Mouse (Mus musculus) ovary, adult 10 weeks (tissue): ENCODE measurements around the gene Padi4. TPM values are rescaled to one million over a fixed set of nuclear protein-coding genes. Genes with fewer than 3 reads are reported as not detected.

Experiments
- polyA plus RNA-seq: library from polyadenylated mRNA; stranded (reverse); fragments of 350-450 nt; fragmentation: Illumina TruSeq; extraction: RNeasy Lipid Tissue Mini Kit (QIAGEN cat#74804); gene quantifications from one replicate; pipeline ENCODE4 v1.2.3, GENCODE M21; 2014

Gene Padi4
- not detected for polyA plus RNA-seq

DNA sequence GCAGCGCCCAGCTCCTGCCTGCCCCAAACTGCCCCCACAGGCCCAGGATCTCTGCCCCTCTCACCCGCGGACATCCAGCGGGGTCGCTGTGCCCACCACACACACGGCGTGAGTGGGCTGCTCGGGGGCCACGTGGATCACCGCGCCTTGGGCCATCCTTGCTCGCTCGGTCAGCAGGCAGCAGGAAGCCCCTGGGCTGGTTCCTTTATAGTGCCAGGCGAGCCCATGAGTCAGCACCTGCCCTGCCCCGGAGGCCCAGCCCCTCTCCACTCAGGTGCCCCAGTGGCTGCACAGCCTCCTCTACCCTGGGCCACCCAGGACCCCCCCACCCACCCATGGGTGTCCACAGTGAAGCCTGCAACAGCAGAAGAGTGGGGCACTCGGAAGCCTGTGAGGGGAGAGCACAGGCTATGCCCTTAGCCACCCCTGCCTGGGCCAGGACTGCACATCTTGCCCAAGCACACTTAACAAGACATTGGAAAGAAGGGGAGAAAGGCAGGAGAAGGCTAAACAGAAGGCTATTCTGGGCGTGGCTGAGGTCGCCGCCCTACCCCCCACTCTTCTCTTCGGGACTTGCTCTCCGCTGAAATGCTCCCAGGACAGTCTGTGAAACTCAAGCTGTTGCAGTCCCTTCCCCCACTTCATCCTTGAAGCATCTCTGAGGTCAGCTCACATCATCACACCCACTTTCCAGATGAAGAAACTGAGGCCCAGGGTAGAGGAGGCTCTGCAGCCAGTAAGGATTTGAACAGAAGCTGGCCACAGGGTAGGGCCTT, at the start of gene Padi4:
Padi4 (minus strand) TSS at position 212 of the 776 bp plus-strand sequence.

DNA sequence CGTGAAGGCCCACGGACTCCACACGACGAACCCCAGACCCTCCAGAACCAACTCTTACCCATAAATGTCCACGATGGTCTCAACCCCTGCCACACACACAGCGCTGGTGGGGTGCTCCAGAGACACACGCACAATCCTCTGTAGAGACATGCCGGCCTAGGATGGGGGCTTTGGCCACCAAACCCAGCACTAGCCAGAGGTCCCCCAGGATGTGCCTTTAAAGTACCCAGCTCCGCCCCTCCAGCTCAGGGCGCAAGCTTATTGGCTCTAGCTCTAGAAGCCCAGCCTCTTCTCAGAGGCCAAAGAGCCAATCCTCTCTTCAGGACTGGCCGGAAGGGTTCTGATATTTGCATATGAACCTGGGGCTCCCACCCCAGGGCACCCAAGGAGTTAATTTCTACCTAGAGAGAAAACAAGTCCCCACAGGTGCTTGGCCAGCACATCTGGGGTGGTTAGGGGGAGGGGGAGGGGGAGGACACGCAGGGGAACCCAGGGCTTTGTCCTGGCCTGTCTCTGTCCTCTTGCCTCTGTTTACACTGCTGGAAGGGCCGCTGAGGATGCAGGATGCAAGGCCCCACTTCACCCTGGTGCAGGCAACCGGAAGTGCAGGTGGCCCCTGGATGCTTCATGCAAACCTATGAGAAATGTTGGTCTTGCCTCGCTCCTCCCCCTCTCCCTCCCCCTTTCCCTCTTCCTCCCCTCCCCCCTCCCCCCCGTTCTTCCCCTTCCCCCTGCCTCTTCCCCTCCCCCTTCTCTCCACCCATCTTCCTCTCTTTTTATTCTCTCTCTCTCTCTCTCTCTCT, 36.6 kb upstream of the Padi4 start, which contains the start of gene Padi3:
Padi3 (minus strand) TSS at position 191 of the 803 bp plus-strand sequence.

DNA sequence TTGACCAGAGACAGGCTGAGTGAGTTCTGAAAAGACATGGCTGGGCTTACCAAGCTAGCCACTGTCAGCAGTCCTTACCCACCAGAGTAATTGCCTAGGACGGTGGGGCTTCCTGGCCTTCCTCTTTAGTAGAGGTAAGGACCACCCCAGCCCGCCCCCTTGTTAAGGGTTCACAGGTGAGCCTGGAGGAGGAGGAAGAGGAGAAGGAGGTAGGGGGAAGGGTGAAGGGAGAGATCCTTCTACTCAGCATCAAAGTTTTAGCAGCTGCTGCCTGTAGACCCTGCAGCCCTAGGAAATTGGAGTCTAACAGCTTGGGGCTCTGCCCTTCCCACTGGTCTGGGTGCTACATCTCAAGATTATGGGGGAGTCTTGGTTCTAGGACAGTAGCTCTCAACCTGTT, 31.5 kb downstream of the Padi4 start, which contains the start of gene Padi6:
Padi6 (minus strand) TSS at position 101 of the 400 bp plus-strand sequence.

DNA sequence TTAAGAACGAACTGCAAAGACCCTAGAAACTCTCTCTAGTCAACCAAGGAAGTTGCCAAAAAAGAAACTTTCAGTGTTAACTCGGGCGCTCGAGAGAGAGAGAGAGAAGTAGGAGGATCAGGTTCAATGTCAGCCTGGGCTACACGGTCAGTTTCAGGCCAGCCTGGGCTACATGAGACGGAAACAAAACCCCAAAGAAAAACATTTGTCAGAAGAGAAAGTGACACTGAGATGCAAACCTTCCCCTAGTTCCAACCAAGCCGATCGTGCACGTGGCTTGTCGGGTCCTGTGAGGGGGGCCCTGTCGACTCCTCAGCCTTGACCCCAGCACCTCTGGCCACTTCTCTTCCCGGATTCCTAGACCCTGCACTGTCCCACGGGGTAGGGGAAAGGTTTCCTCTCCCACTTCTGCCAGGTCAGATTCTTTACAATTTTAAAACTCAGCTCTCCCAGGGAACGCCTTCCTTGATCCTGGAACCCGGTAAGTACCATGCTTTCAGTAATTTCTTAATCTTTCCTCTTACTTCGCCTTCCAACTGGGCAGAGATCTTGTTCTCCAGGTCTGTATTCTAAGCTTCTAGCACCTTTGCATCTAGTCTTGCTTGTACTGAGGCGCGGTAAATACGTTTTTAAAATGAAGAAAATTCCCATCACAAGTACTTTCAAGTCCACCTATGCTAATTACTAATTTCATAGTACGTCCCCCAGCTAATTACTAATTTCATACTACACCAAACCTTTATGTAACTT, 73.6 kb downstream of the Padi4 start, which contains the start of gene Rcc2:
Rcc2 (plus strand) TSS at position 273 of the 750 bp plus-strand sequence.

Other genes with a start within 250 kb of the Padi4 start
- gene Arhgef10l, start 108.2 kb downstream of the Padi4 start, polyA plus RNA-seq, result 1.5 TPM
- 12.1 TPM for gene Rcc2, start 73.7 kb downstream of the Padi4 start, polyA plus RNA-seq
- gene Padi6, start 31.6 kb downstream of the Padi4 start, polyA plus RNA-seq, result 16.1 TPM
- not detected for gene Padi3, start 36.4 kb upstream of the Padi4 start, polyA plus RNA-seq
- not detected for gene Padi1, start 71.5 kb upstream of the Padi4 start, polyA plus RNA-seq
- gene Padi2, start 132.1 kb upstream of the Padi4 start, polyA plus RNA-seq, result 0.20 TPM
- 31.6 TPM for gene Sdhb, start 187.0 kb upstream of the Padi4 start, polyA plus RNA-seq
- 3.6 TPM for gene Atp13a2, start 212.6 kb upstream of the Padi4 start, polyA plus RNA-seq
- gene Mfap2, start 236.2 kb upstream of the Padi4 start, polyA plus RNA-seq, result not detected